Mouse (Mus musculus) frontal cortex, adult (tissue): ENCODE measurements around the gene Gm28434.

Experiments used
- ATAC-seq: cut with Nextera tagmentation; 2 replicates; pipeline ENCODE4 v1.9.2; 2017; ENCODE audit warnings: mild to moderate bottlenecking, moderate library complexity, mixed read lengths; ENCODE audit not compliant: low TSS enrichment

Gene Gm28434

GRCm38 (mm10) chr5:87969201-87969600, at the start of gene Gm28434, which contains the start of gene 2310003L06Rik:
Gene Gm28434 (plus strand): TSS chr5:87969517.
Gene 2310003L06Rik (plus strand): TSS chr5:87969459.
- no peak for ATAC-seq

DNA sequence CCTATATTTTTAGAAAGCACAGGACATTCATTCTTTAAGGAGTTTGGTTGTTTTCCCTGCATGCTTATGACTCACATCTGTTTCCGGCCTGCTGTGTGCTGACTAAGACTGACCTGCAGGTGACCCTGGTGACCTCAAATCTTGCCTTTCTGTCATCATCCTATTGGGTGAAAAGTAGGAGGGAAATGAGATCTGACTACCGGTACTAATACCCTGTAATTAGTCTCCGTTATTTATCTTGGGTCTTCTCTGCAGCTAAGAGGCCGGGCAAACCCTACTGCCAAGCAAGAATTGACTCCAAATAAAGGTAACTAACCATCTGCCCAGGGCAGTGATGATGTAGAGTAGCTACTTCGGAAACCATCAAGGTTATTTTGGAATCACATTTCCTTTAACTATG, 43.9 kb upstream of the Gm28434 start, which contains the start of gene Csn3:
Gene Csn3, plus strand, starts transcription at position 208 of the 400 bp plus-strand sequence.
- ATAC-seq, result no peak

DNA sequence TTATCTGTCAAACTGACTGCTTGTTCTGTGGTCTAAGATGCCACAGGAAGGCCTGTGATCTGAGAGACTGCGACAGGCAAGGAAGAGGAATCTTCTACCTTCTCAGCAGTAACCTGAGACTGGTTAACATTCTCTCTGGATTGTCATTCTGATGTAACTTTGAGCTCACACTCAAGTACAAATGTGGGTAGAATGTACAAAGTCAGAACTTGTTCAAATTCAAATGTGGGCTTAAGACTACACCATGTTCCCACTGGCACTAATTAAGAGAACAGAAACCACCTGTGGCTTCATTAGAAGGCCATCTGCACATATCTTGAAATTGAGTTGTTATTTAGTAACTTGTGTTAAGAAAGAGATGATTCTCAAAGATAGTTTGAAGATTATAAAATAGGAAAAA, 37.7 kb upstream of the Gm28434 start:
- ATAC-seq, result no peak

- peak; percentile 72 for ATAC-seq
Measured at GRCm38 (mm10) chr5:87940752-87941151, 28.6 kb upstream of the Gm28434 start.

- no peak for ATAC-seq
Measured at GRCm38 (mm10) chr5:87942515-87942914, 26.8 kb upstream of the Gm28434 start.

GRCm38 (mm10) chr5:87951836-87952235, 17.5 kb upstream of the Gm28434 start:
- ATAC-seq, result no peak

- no peak for ATAC-seq
Measured at GRCm38 (mm10) chr5:87979139-87979538, 9.8 kb downstream of the Gm28434 start, which contains the start of gene Cabs1. Gene Cabs1 (plus strand): TSS chr5:87979439.

GRCm38 (mm10) chr5:87982468-87983214, 13.3 kb downstream of the Gm28434 start:
- no peak for ATAC-seq

DNA sequence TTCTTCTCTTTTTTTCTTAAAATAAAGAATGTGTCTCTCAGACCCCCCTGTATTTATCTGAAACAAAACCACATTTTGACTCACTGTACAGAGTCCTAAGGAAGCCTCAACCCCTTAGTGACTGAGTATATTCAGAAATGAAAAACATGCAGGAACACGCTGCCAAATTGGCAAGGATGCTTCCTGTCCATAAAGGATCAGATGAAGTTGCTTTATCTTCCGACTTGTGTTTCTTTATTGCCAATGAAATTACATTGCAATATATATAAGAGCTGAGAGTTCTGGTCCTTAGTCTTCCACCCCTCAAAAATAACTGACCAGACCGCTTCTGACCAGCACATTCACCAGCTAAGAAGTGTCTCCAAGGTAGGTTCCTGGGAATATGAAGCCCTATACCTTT, 32.9 kb downstream of the Gm28434 start, which contains the start of gene Smr3a:
Gene Smr3a, plus strand, starts transcription at position 301 of the 400 bp plus-strand sequence.
- ATAC-seq, result no peak

DNA sequence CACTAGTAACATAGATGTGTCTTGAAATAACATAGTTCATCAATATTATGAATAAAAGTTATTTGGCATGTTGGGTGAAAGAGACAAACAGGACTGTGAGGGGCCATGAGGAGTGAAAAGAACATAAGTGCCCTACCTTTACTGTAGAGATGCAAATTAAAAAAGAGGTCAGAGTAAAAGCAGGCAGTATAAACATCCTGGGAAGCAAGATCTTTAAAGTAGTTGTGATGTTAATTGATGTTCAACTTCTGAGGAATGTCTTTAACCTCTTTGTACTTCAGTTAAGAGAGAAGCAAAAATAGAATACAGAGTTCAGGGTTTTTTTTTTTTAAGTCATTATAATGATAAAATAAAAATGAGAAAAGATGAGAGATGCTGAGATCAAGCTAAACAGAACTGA, 35.9 kb downstream of the Gm28434 start:
- ATAC-seq, result no peak
